Mouse (Mus musculus): ENCODE results near the gene A630095N17Rik.

DNA sequence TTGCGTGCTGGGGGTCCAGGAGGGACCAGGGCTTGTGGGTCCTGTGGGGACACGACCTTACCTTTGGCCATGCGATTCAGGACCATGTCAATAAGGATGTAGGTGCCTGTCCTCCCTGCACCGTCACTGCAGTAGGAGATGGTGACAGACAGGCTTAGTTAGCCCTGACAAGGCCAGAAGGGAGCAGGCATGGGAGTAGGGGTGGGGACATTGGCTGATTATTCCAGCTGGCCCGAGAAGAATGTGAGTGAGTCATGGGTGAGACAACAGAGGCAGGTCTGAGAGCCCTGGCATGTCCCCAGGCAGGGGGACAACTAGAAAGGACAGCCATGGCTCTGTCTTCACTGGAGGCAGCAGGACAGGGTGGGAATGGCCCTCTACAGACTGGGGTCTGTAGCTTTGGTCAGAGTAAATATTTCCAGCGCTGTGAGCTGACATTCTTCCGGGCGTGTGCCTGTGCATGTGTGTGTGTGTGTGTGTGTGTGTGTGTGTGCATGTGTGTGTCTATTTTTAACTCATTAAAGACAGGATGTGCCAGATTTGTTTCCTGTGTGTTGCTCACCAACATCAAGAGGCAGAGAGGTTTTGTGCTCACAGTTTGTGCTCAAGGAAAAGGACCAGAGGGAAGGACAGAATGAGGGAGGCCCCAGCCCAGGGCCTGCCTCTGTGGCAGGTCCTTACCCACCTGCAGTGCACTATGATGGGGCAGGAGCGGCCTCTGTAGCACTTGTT is 16.3 kb upstream of the A630095N17Rik start:
- TF ChIP-seq CTCF (IDR thresholded peaks at IDR 0.05; ENCODE audit: borderline replicate concordance, insufficient read depth, low read depth, low read length) (no peak), POLR2A (IDR thresholded peaks at IDR 0.05; ENCODE audit: borderline replicate concordance, insufficient read depth, low read length) (no peak)
